Mouse (Mus musculus) limb, embryonic 14.5 days (tissue): ENCODE data around the gene Knstrn. TPM values are rescaled to one million over a fixed set of nuclear protein-coding genes. Genes with fewer than 3 reads are reported as not detected.

ENCODE experiments used
- ATAC-seq: fragments of 200-750 bp; cut with Nextera tagmentation; 2 replicates; pipeline ENCODE4 v1.8.0; 2017; ENCODE audit warnings: low read depth, moderate number of reproducible peaks, moderate TSS enrichment; ENCODE audit not compliant: low FRiP score
- DNase-seq: peaks from one replicate; pipeline ENCODE4 v3.0.0-alpha.2; 2015; ENCODE audit warnings: low spot score
- H3K27ac ChIP-seq: fragments of 300-500 bp; sonication (generic); replicated peaks from 2 replicates; pipeline ENCODE4 v1.5.1; 2014; ENCODE audit warnings: low read depth, mild to moderate bottlenecking, low read length, moderate library complexity, mixed read lengths
- H3K27me3 ChIP-seq: fragments of 300-500 bp; sonication (generic); 2 replicates; pipeline ENCODE4 v1.6.1; 2014; ENCODE audit warnings: low read length, mixed read lengths; ENCODE audit not compliant: control insufficient read depth, insufficient read depth
- H3K36me3 ChIP-seq: fragments of 300-500 bp; sonication (generic); 2 replicates; pipeline ENCODE4 v1.6.1; 2014; ENCODE audit warnings: mild to moderate bottlenecking, low read length, moderate library complexity, mixed read lengths; ENCODE audit not compliant: control insufficient read depth, insufficient read depth
- H3K4me1 ChIP-seq: fragments of 300-500 bp; sonication (generic); 2 replicates; pipeline ENCODE4 v1.6.1; 2014; ENCODE audit warnings: antibody characterized with exemption, low read length, mixed read lengths; ENCODE audit not compliant: control insufficient read depth, insufficient read depth
- H3K4me2 ChIP-seq: fragments of 300-500 bp; sonication (generic); replicated peaks from 2 replicates; pipeline ENCODE4 v1.6.1; 2014; ENCODE audit warnings: low read depth, mild to moderate bottlenecking, low read length, moderate library complexity; ENCODE audit not compliant: severe bottlenecking
- H3K4me3 ChIP-seq: fragments of 300-500 bp; sonication (generic); replicated peaks from 2 replicates; pipeline ENCODE4 v1.5.1; 2014; ENCODE audit warnings: low read length
- H3K9ac ChIP-seq: fragments of 300-500 bp; sonication (generic); 2 replicates; pipeline ENCODE4 v1.6.1; 2014; ENCODE audit warnings: mild to moderate bottlenecking, low read depth, low read length, moderate library complexity; ENCODE audit not compliant: severe bottlenecking
- H3K9me3 ChIP-seq: fragments of 300-500 bp; sonication (generic); 2 replicates; pipeline ENCODE4 v1.6.1; 2016; ENCODE audit warnings: low read length; ENCODE audit not compliant: control insufficient read depth
- POLR2A ChIP-seq: fragments of 200-500 bp; IDR thresholded peaks from 2 replicates; pipeline ENCODE4 v1.8.0; 2012; ENCODE audit warnings: inconsistent platforms, mild to moderate bottlenecking, moderate library complexity, borderline replicate concordance; ENCODE audit not compliant: insufficient read depth, insufficient read length; ENCODE audit errors: extremely low read depth
- WGBS: fragments of 180-500 bp; shearing (Covaris S2); extraction: QIAGEN DNeasy Blood & Tissue Kit; methylation state at CpG from one replicate; pipeline ENCODE4 v1.1.7; 2014; 5-methylcytosine and 5-hydroxymethylcytosine counted together
- polyA plus RNA-seq, 2 experiments: library from polyadenylated mRNA; depleted of rRNA in 1 of 2; stranded (reverse) in 1 of 2; unstranded in 1 of 2; fragments of >200 nt; fragmentation: Nextera tagmentation in 1 of 2; extraction: Ambion mirVana in 1 of 2; gene quantifications; 2 replicates each; pipeline versions ENCODE4 v1.2.1 to v1.2.3; 2012 to 2014

Gene Knstrn
- polyA plus RNA-seq, 2 experiments: 67.0 to 81.3 TPM

DNA sequence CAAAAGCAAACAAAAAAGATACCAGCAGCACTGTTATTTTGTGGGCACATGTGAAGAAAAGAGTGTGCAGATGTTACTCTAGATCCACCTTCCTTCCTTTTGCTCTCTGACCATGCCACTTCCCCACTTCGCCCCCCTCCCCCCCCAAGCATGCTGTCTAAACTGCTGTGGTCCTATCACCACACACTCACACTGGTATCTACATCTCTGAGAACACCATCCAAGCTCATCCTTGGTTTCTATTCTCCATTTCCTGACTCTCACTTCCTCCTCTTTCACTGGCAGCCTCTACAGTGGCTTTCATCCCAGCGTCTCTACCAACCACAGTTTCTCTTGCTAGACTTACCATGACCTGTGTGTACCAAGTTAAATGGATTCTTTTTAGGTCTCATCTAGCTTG lies 9.3 kb upstream of the Knstrn start:
- WGBS: 76% methylated on average over 2 of the region's 2 CpGs
- DNase-seq (no peak), ATAC-seq (no peak)
- H3K4me1 ChIP-seq: no peaks in the 10 kb centered on the region
- no peak for TF ChIP-seq POLR2A
- H3K4me3 ChIP-seq: no peak overlapping the region
- H3K9me3 ChIP-seq: no peaks in the 10 kb centered on the region
- H3K27me3 ChIP-seq: no peaks in the 10 kb centered on the region
- H3K36me3 ChIP-seq: no peaks in the 10 kb centered on the region
- H3K4me2 ChIP-seq: no peak overlapping the region
- H3K27ac ChIP-seq: no peak overlapping the region
- no peak overlapping the region for H3K9ac ChIP-seq

DNA sequence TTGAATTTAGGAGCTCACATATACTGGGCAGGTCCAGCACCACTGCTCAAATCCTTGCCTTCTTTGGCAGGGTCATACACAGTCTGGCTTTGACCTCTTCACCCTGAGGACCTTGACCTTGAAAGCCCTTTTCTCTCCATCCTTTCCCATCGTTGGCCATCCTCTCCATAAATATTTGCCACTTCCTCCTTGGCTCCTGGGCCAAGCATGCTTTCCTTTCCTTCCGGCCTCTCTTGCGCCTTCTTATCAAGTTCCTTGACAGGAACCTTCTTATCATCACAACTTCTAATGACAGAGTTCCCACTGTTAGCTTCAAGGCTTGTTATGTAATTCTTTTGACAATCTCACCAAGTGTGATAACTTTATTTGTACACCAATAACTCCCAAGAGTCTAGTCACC lies 8.7 kb upstream of the Knstrn start:
- no peak for TF ChIP-seq POLR2A
- Histone ChIP-seq H3K4me3 (no peak overlapping the region), H3K9ac (no peak overlapping the region), H3K36me3 (no peaks in the 10 kb centered on the region), H3K9me3 (no peaks in the 10 kb centered on the region), H3K27me3 (no peaks in the 10 kb centered on the region), H3K4me2 (no peak overlapping the region), H3K27ac (no peak overlapping the region), H3K4me1 (no peaks in the 10 kb centered on the region)
- WGBS: 60% methylated on average over 3 of the region's 3 CpGs
- DNase-seq (no peak), ATAC-seq (no peak)

DNA sequence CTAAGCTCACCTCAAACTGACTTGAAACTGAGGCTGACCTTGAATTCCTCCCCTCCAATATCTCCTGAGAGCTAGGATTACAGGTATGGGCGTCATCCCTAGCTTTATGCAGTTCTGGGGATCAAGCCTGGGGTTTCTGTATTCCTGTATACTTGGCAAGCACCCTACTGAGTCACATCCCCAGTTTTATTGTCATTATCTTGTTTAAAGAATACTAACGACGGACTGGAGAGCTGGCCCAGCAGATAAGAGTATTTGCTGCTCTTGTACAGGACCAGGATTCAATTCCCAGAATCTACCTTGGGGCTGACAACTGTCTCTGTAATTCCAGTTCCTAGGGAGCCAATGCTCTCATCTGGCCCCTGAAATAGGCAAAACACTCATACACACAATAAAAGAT lies 8.0 kb upstream of the Knstrn start:
- Histone ChIP-seq H3K4me2 (no peak overlapping the region), H3K4me1 (no peaks in the 10 kb centered on the region), H3K9ac (no peak overlapping the region), H3K36me3 (no peaks in the 10 kb centered on the region), H3K9me3 (no peaks in the 10 kb centered on the region), H3K27ac (no peak overlapping the region), H3K27me3 (no peaks in the 10 kb centered on the region), H3K4me3 (no peak overlapping the region)
- TF ChIP-seq POLR2A: no peak
- WGBS: 30% methylated on average over 3 of the region's 3 CpGs
- ATAC-seq (no peak), DNase-seq (no peak)

DNA sequence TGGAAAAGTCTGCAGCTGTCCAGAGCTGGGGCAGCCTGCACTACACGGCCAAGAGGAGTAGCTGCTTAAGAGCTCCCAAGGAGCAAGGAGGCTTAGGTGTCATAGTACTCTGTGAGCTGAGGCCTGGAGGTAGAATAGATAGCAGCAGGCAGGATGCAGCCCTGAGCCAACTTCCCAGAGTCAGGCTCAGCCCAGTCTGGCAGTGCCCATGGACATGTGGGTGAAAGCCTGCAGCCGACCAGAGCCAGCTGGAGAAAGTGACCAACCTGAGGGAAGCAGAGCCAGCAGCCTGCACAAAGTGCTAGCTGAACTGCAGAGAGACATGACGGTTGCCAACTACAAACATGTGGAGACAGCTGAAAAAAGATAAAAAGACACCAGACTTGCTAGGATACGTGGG lies 6.9 kb upstream of the Knstrn start:
- Histone ChIP-seq H3K9ac (no peak overlapping the region), H3K4me1 (no peaks in the 10 kb centered on the region), H3K4me3 (no peak overlapping the region), H3K9me3 (no peaks in the 10 kb centered on the region), H3K27ac (no peak overlapping the region), H3K36me3 (no peaks in the 10 kb centered on the region), H3K4me2 (no peak overlapping the region), H3K27me3 (no peaks in the 10 kb centered on the region)
- 59% methylated on average over 4 of the region's 4 CpGs for WGBS
- DNase-seq (no peak), ATAC-seq (no peak)
- TF ChIP-seq POLR2A: no peak

DNA sequence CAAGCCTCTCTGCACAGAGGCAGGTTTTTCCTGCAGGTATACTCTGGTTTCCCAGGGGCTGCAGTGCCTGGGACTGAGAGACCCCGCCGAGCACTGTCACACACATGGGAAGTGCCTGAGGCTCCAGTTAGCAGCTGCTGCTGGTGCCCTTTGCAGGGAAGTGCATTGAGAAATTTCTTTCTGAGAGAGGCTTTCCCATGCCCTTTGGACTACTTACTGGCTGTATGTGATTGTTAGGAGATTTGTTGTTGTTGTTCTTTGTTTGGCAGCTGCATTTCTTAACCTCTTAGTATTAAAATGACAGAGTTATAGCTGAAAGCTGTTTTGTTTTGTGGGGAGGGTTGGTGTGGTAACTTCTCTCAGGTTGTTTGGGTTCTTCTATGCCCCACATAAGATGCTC lies 2.9 kb upstream of the Knstrn start:
- no peaks in the 10 kb centered on the region for H3K36me3 ChIP-seq
- H3K9me3 ChIP-seq: no peaks in the 10 kb centered on the region
- no peak overlapping the region for H3K27ac ChIP-seq
- WGBS: 9% methylated on average over 2 of the region's 2 CpGs
- peaks cover 10% of the 10 kb centered on the region; the same call in 1 of the 2 replicates for H3K4me1 ChIP-seq
- no peak overlapping the region for H3K4me2 ChIP-seq
- H3K4me3 ChIP-seq: no peak overlapping the region
- no peaks in the 10 kb centered on the region for H3K27me3 ChIP-seq
- H3K9ac ChIP-seq: no peak overlapping the region
- ATAC-seq: no peak
- TF ChIP-seq POLR2A: no peak
- DNase-seq: no peak

DNA sequence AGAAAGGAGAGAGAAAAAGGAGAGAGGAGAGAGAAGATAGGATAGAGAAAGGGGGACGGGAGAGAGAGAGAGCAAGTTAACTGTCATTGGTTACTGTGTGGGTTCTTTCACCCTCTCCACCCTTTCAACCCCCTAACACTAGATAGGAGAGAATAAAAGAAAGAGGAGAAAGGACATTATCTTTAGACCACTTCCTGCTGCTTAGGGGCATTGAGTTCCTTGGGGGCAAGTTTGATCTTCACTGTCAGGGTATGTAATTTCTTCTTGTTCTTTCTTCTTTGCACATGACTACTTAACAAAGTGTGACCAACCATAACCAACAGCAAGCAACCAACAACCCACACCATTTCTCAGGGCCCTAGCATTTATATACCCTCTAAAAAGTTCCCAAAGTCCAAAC lies 1.1 kb upstream of the Knstrn start:
- Histone ChIP-seq H3K36me3 (peaks cover 8% of the 10 kb centered on the region; the same call in 1 of the 2 replicates), H3K4me3 (no peak overlapping the region), H3K4me2 (no peak overlapping the region), H3K9ac (no peak overlapping the region), H3K27ac (no peak overlapping the region), H3K27me3 (no peaks in the 10 kb centered on the region), H3K4me1 (peaks cover 10% of the 10 kb centered on the region; the same call in 1 of the 2 replicates), H3K9me3 (no peaks in the 10 kb centered on the region)
- TF ChIP-seq POLR2A: no peak
- ATAC-seq: no peak
- WGBS: 80% methylated on average over 1 of the region's 1 CpGs
- no peak for DNase-seq
